Mouse (Mus musculus) midbrain, embryonic 11.5 days (tissue): ENCODE results near the gene Ribc2. TPM values are rescaled to one million over a fixed set of nuclear protein-coding genes. Genes with fewer than 3 reads are reported as not detected.

Experiments
- polyA plus RNA-seq: library from polyadenylated mRNA; unstranded; fragments of >200 nt; fragmentation: Nextera tagmentation; extraction: Ambion mirVana; gene quantifications from 2 replicates; pipeline ENCODE4 v1.2.1, GENCODE M21; 2014

The Ribc2 gene
- polyA plus RNA-seq, 1 experiment from 2014 or later: 0.82 TPM

Other genes with a start within 250 kb of the Ribc2 start
- 0.61 and 0.66 TPM in 2 replicates for gene Gm29666, start 212.0 kb upstream of the Ribc2 start, polyA plus RNA-seq
- gene Nup50, start 208.7 kb upstream of the Ribc2 start, polyA plus RNA-seq: 66.8 and 71.7 TPM in 2 replicates
- 11.7 and 17.2 TPM in 2 replicates for gene 5031439G07Rik, start 143.5 kb upstream of the Ribc2 start, polyA plus RNA-seq
- 0.15 TPM in 1 of 2 replicates, not detected in the other for gene Upk3a, start 114.9 kb upstream of the Ribc2 start, polyA plus RNA-seq
- 30.1 and 32.1 TPM in 2 replicates for gene Fam118a, start 103.1 kb upstream of the Ribc2 start, polyA plus RNA-seq
- gene Smc1b, start 114 bp upstream of the Ribc2 start, polyA plus RNA-seq: 0.11 and 0.34 TPM in 2 replicates
- gene Fbln1, start 73.9 kb downstream of the Ribc2 start, polyA plus RNA-seq: 153 and 165 TPM in 2 replicates
- gene Atxn10, start 204.2 kb downstream of the Ribc2 start, polyA plus RNA-seq: 419 and 438 TPM in 2 replicates